Mouse (Mus musculus): Measurements from ENCODE around the gene Timm22.

DNA sequence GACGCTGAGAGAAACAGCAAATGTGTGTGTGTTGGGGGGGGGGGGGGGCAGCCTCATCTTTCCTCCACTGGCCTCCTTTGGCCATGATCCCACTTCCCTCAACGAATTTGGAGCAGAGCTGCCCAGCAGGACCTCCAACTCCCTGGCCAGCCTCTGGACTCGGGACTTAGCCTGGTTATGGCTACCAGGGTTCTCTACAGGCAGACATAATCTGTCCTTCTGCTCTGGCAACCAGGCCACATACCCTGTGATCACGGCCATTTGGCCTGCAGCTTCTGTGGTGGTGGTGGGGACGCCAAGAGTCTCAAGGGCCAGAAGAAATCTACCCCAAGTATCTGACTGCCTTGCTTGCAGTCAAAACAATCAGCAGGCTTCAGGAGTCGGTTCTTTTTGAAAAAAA is 34.2 kb upstream of the Timm22 start:
- no peak for TF ChIP-seq CTCF (IDR thresholded peaks at IDR 0.05; ENCODE audit: insufficient read depth, low read depth, low read length)
- TF ChIP-seq POLR2A (IDR thresholded peaks at IDR 0.05; ENCODE audit: insufficient read depth, low read depth, low read length): no peak
